ENCODE assay signal across 26 mouse cellular contexts in genomic region chr12:82910846-82911245, GRCm38 (mm10).
"Had no signal": no experiment of that assay in that cellular context is flagged by ENCODE, and none has a peak within 500 bp of the region (broad histone marks: within the 10 kb centered on the region; RNA-seq: fewer than 3 reads in every experiment).

No protein-coding gene starts in this region.

- H3K4me3 ChIP-seq: gastrocnemius, adult 2 months; heart, embryonic 10.5 days; heart, embryonic 12.5 days; hindbrain, embryonic 10.5 days; hindbrain, embryonic 12.5 days; intestine, embryonic 15.5 days; layer of hippocampus, adult 2 months; left cerebral cortex, adult 2 months; limb, embryonic 10.5 days; limb, embryonic 12.5 days; liver, embryonic 13.5 days; liver, embryonic 15.5 days had no signal

- H3K4me2 ChIP-seq: heart, embryonic 12.5 days; hindbrain, embryonic 12.5 days; hindbrain, embryonic 14.5 days; intestine, embryonic 15.5 days; limb, embryonic 12.5 days; liver, embryonic 11.5 days; liver, embryonic 13.5 days; liver, embryonic 15.5 days had no signal

- ATAC-seq: hindbrain, embryonic 16.5 days; inflammation-experienced regulatory T-cells, adult 6 months; intestine, embryonic 15.5 days; intestine, postnatal 0 days; liver, postnatal 0 days had no signal

- H3K4me1 ChIP-seq: heart, embryonic 10.5 days; heart, embryonic 12.5 days; hindbrain, embryonic 10.5 days; hindbrain, embryonic 12.5 days; intestine, embryonic 15.5 days; liver, embryonic 13.5 days; liver, embryonic 15.5 days had no signal

- H3K27ac ChIP-seq: gastrocnemius, adult 2 months; heart, embryonic 10.5 days; hindbrain, embryonic 10.5 days; hindbrain, embryonic 12.5 days; hindbrain, embryonic 14.5 days; intestine, embryonic 15.5 days; layer of hippocampus, adult 2 months; left cerebral cortex, adult 2 months; limb, embryonic 10.5 days; limb, embryonic 12.5 days; liver, embryonic 13.5 days; liver, embryonic 15.5 days had no signal

- H3K9me3 ChIP-seq: heart, embryonic 10.5 days; heart, embryonic 12.5 days; hindbrain, embryonic 10.5 days; hindbrain, embryonic 12.5 days; intestine, embryonic 15.5 days; limb, embryonic 10.5 days; liver, embryonic 13.5 days; liver, embryonic 15.5 days had no signal

- H3K36me3 ChIP-seq: heart, embryonic 10.5 days; heart, embryonic 12.5 days; hindbrain, embryonic 10.5 days; hindbrain, embryonic 12.5 days; intestine, embryonic 15.5 days; limb, embryonic 10.5 days; limb, embryonic 12.5 days; liver, embryonic 13.5 days; liver, embryonic 15.5 days had no signal

- H3K9ac ChIP-seq: heart, embryonic 12.5 days; hindbrain, embryonic 12.5 days; hindbrain, embryonic 14.5 days; intestine, embryonic 15.5 days; limb, embryonic 12.5 days; liver, embryonic 13.5 days; liver, embryonic 15.5 days; liver, postnatal 0 days had no signal

- H3K27me3 ChIP-seq: heart, embryonic 12.5 days; hindbrain, embryonic 12.5 days; intestine, embryonic 15.5 days; limb, embryonic 12.5 days; liver, embryonic 13.5 days; liver, embryonic 15.5 days had no signal

- DNase-seq: gastrocnemius, adult 2 months; gastrocnemius, postnatal 10 days; gastrocnemius, postnatal 25 days; heart, postnatal 10 days; heart, postnatal 4 days; kidney, adult 18-20 months; kidney, adult 8-10 months; kidney, postnatal 25 days; liver; liver, embryonic 13.5 days; liver, postnatal 0 days had no signal
